Comparison of ENCODE assay signal across 23 mouse cellular contexts in genomic region chr6:137803456-137804005, GRCm38 (mm10). TPM values are rescaled to one million over a fixed set of nuclear protein-coding genes. Genes with fewer than 3 reads are reported as not detected.
DNase-seq lines count a peak whose midpoint lies in the region; ATAC-seq and TF ChIP-seq lines count a peak whose summit lies in the region.
"Had no signal": no experiment of that assay in that cellular context is flagged by ENCODE, and none has a peak within 500 bp of the region (broad histone marks: within the 10 kb centered on the region; RNA-seq: fewer than 3 reads in every experiment).

No protein-coding gene starts in this region.

- peaks cover 15% of the 10 kb centered on the region for H3K9me3 ChIP-seq in hindbrain, embryonic 10.5 days
- H3K9me3 ChIP-seq in hindbrain, embryonic 11.5 days (ENCODE audit: control insufficient read depth, low read length), result no peaks in the 10 kb centered on the region
- no peaks in the 10 kb centered on the region for H3K9me3 ChIP-seq in kidney, postnatal 0 days (replicated peaks; ENCODE audit: low read length)
- H3K9me3 ChIP-seq in limb, embryonic 11.5 days (ENCODE audit: control insufficient read depth, low read length), result peaks cover 3% of the 10 kb centered on the region; the same call in 1 of the 2 replicates
- H3K9me3 ChIP-seq: G1E; intestine, embryonic 15.5 days had no signal

- ATAC-seq in hindbrain, embryonic 11.5 days (ENCODE audit: low FRiP score), result no peak
- 0 out of 2 replicates have a peak, but pooled peaks have one; percentile 8 for ATAC-seq in kidney, postnatal 0 days (replicated peaks; ENCODE audit: low FRiP score, low read depth)
- peak; percentile 46; the same call in 1 of the 2 replicates for ATAC-seq in limb, embryonic 11.5 days (ENCODE audit: insufficient number of reproducible peaks, low FRiP score, low TSS enrichment, low read depth)
- ATAC-seq: CD4-positive, CD25-positive, alpha-beta regulatory T cell, adult 4 months; forebrain, embryonic 15.5 days; intestine, embryonic 15.5 days had no signal

- no peak overlapping the region for H3K4me3 ChIP-seq in hindbrain, embryonic 10.5 days
- H3K4me3 ChIP-seq in hindbrain, embryonic 11.5 days (ENCODE audit: low read depth, low read length), result no peak overlapping the region
- no peak overlapping the region for H3K4me3 ChIP-seq in kidney, postnatal 0 days (replicated peaks; ENCODE audit: low read depth, low read length)
- no peak overlapping the region for H3K4me3 ChIP-seq in limb, embryonic 11.5 days (ENCODE audit: low read depth, low read length)
- H3K4me3 ChIP-seq: forebrain, embryonic 15.5 days; heart, adult 2 months; heart, embryonic 12.5 days; intestine, embryonic 15.5 days had no signal

- WGBS in hindbrain, embryonic 10.5 days, result 71% methylated on average over 12 of the region's 12 CpGs
- 68% methylated on average over 12 of the region's 12 CpGs for WGBS in hindbrain, embryonic 11.5 days
- 45% methylated on average over 12 of the region's 12 CpGs for WGBS in kidney, postnatal 0 days
- 37% methylated on average over 12 of the region's 12 CpGs for WGBS in limb, embryonic 11.5 days

- H3K36me3 ChIP-seq in hindbrain, embryonic 10.5 days, result peaks cover 36% of the 10 kb centered on the region
- peaks cover 5% of the 10 kb centered on the region; the same call in 1 of the 2 replicates for H3K36me3 ChIP-seq in hindbrain, embryonic 11.5 days (ENCODE audit: control insufficient read depth, insufficient read depth, low read length)
- H3K36me3 ChIP-seq in kidney, postnatal 0 days (ENCODE audit: insufficient read depth, low read length), result peaks cover 5% of the 10 kb centered on the region; the same call in 1 of the 2 replicates
- H3K36me3 ChIP-seq in limb, embryonic 11.5 days (ENCODE audit: control insufficient read depth, insufficient read depth, low read length), result peaks cover 5% of the 10 kb centered on the region; the same call in 1 of the 2 replicates
- H3K36me3 ChIP-seq: forebrain, embryonic 15.5 days had no signal

- H3K4me2 ChIP-seq in hindbrain, embryonic 11.5 days (replicated peaks; ENCODE audit: low read depth, low read length), result no peak overlapping the region
- no peak overlapping the region for H3K4me2 ChIP-seq in kidney, postnatal 0 days (ENCODE audit: low read length)
- no peak overlapping the region for H3K4me2 ChIP-seq in limb, embryonic 11.5 days (ENCODE audit: low read depth, severe bottlenecking)
- H3K4me2 ChIP-seq: forebrain, embryonic 15.5 days; heart, embryonic 12.5 days; hindbrain, embryonic 14.5 days; intestine, embryonic 15.5 days had no signal

- no peak overlapping the region for H3K9ac ChIP-seq in hindbrain, embryonic 11.5 days (ENCODE audit: low read depth, low read length)
- H3K9ac ChIP-seq in kidney, postnatal 0 days (ENCODE audit: low read depth, low read length), result no peak overlapping the region
- H3K9ac ChIP-seq in limb, embryonic 11.5 days (ENCODE audit: low read length), result no peak overlapping the region
- H3K9ac ChIP-seq: forebrain, embryonic 15.5 days; heart, embryonic 12.5 days; hindbrain, embryonic 14.5 days; intestine, embryonic 15.5 days had no signal

- peak; percentile 16 for DNase-seq in embryo, embryonic 10 days (ENCODE audit: low spot score)
- no peak for DNase-seq in embryo, embryonic 9.5 days (ENCODE audit: extremely low spot score)
- no peak for DNase-seq in hindbrain, embryonic 10.5 days (ENCODE audit: low spot score)
- DNase-seq in hindbrain, embryonic 11.5 days (ENCODE audit: low spot score), result no peak
- peak; percentile 59 for DNase-seq in kidney, postnatal 0 days (ENCODE audit: low spot score)
- DNase-seq in kidney, postnatal 10 days, result no peak
- peak; percentile 39 for DNase-seq in limb, embryonic 11.5 days (ENCODE audit: low spot score)
- no peak for DNase-seq in ovary, adult 18-20 months (ENCODE audit: low spot score)
- DNase-seq: adrenal gland, adult 8-10 months; adrenal gland, postnatal 36 days; B cell, adult 2 months; cerebellum, adult 11 months; cerebellum, adult 9-10 months; cerebellum, postnatal 25 days; gastrocnemius, postnatal 10 days; heart, adult 2 months; heart, postnatal 4 days had no signal

- H3K27me3 ChIP-seq in hindbrain, embryonic 10.5 days (ENCODE audit: insufficient read depth, poor library complexity, severe bottlenecking), result no peaks in the 10 kb centered on the region
- H3K27me3 ChIP-seq in hindbrain, embryonic 11.5 days (ENCODE audit: control insufficient read depth, insufficient read depth, low read length), result no peaks in the 10 kb centered on the region
- H3K27me3 ChIP-seq in kidney, postnatal 0 days (ENCODE audit: insufficient read depth, low read length), result no peaks in the 10 kb centered on the region
- H3K27me3 ChIP-seq in limb, embryonic 11.5 days (ENCODE audit: control insufficient read depth, insufficient read depth, low read length), result no peaks in the 10 kb centered on the region
- H3K27me3 ChIP-seq: forebrain, embryonic 15.5 days; heart, embryonic 12.5 days; intestine, embryonic 15.5 days had no signal

- TF ChIP-seq CTCF in kidney, postnatal 0 days (IDR thresholded peaks at IDR 0.05; ENCODE audit: low read depth), result no peak

- 0 out of 2 replicates have a peak overlapping the region, but pooled peaks have one; percentile 8 for H3K27ac ChIP-seq in hindbrain, embryonic 10.5 days
- H3K27ac ChIP-seq in hindbrain, embryonic 11.5 days (ENCODE audit: low read depth, low read length), result no peak overlapping the region
- H3K27ac ChIP-seq in kidney, postnatal 0 days, result no peak overlapping the region
- peak overlapping the region; percentile 56 for H3K27ac ChIP-seq in limb, embryonic 11.5 days (replicated peaks; ENCODE audit: low read depth, low read length)
- H3K27ac ChIP-seq: forebrain, embryonic 15.5 days; heart, adult 2 months; hindbrain, embryonic 14.5 days; intestine, embryonic 15.5 days had no signal

- peaks cover 14% of the 10 kb centered on the region for H3K4me1 ChIP-seq in hindbrain, embryonic 10.5 days (replicated peaks)
- H3K4me1 ChIP-seq in hindbrain, embryonic 11.5 days (replicated peaks; ENCODE audit: control insufficient read depth, insufficient read depth, low read length), result no peaks in the 10 kb centered on the region
- 0 out of 2 replicates have a peak, but pooled peaks cover 3% of the 10 kb centered on the region for H3K4me1 ChIP-seq in kidney, postnatal 0 days (replicated peaks; ENCODE audit: insufficient read depth, low read length)
- peaks cover 22% of the 10 kb centered on the region for H3K4me1 ChIP-seq in limb, embryonic 11.5 days (ENCODE audit: control insufficient read depth, insufficient read depth, low read length)
- H3K4me1 ChIP-seq: forebrain, embryonic 15.5 days; intestine, embryonic 15.5 days had no signal

RNA-seq across cellular contexts. Expression of gene Dera, which starts 49.2 kb away (rescaled TPM):
- polyA plus RNA-seq in hindbrain, embryonic 10.5 days (2016; fragmentation: Nextera tagmentation; extraction: Ambion mirVana), result 67.0 and 72.0 TPM in 2 replicates
- 54.1 and 62.5 TPM in 2 replicates for polyA plus RNA-seq in hindbrain, embryonic 11.5 days (2014; fragmentation: Nextera tagmentation; extraction: Ambion mirVana)
- 85.5 and 92.3 TPM in 2 replicates for polyA plus RNA-seq in kidney, postnatal 0 days (2015; fragmentation: Nextera tagmentation; extraction: Ambion mirVana)
- 68.8 and 75.2 TPM in 2 replicates for polyA plus RNA-seq in limb, embryonic 11.5 days (2014; fragmentation: Nextera tagmentation; extraction: Ambion mirVana)

Comparison
In these comparisons a context has a peak if more than half of its experiments do, and no peak if none do; other contexts are left out.
1. DNase-seq: peak in embryo, embryonic 10 days (single experiment), kidney, postnatal 0 days (single experiment) and limb, embryonic 11.5 days (single experiment); none in embryo, embryonic 9.5 days (single experiment), hindbrain, embryonic 10.5 days (single experiment), hindbrain, embryonic 11.5 days (single experiment), kidney, postnatal 10 days (single experiment) and ovary, adult 18-20 months (single experiment).
2. H3K27ac ChIP-seq: peak in hindbrain, embryonic 10.5 days (single experiment) and limb, embryonic 11.5 days (single experiment); none in hindbrain, embryonic 11.5 days (single experiment) and kidney, postnatal 0 days (single experiment).